Mouse (Mus musculus) kidney, embryonic 15.5 days (tissue): ENCODE measurements at regions not wholly inside any gene's neighbourhood (a gene's known extent, or its start where the extent isn't known, plus 50 kb on each side); places are given as distances from the start of the nearest gene placed in this dataset.
A peak's percentile ranks its signal among the peaks of the same experiment; 100 is the strongest.

Experiments used
- ATAC-seq: fragments of 200-750 bp; cut with Nextera tagmentation; replicated peaks from 2 replicates; pipeline ENCODE4 v1.8.0; 2017; ENCODE audit warnings: moderate TSS enrichment; ENCODE audit not compliant: low FRiP score
- H3K27ac ChIP-seq: fragments of 300-500 bp; sonication (generic); 2 replicates; pipeline ENCODE4 v1.5.1; 2015; ENCODE audit warnings: mild to moderate bottlenecking, inconsistent platforms
- H3K27me3 ChIP-seq: fragments of 300-500 bp; sonication (generic); 2 replicates; pipeline ENCODE4 v1.6.1; 2015; ENCODE audit warnings: inconsistent platforms
- H3K36me3 ChIP-seq: fragments of 300-500 bp; sonication (generic); 2 replicates; pipeline ENCODE4 v1.6.1; 2015; ENCODE audit warnings: inconsistent platforms
- H3K4me1 ChIP-seq: fragments of 300-500 bp; sonication (generic); 2 replicates; pipeline ENCODE4 v1.6.1; 2015; ENCODE audit warnings: inconsistent platforms
- H3K4me2 ChIP-seq: fragments of 300-500 bp; sonication (generic); 2 replicates; pipeline ENCODE4 v1.6.1; 2015; ENCODE audit warnings: moderate library complexity, mild to moderate bottlenecking, inconsistent platforms
- H3K4me3 ChIP-seq: fragments of 300-500 bp; sonication (generic); replicated peaks from 2 replicates; pipeline ENCODE4 v1.5.1; 2015; ENCODE audit warnings: mild to moderate bottlenecking, inconsistent platforms
- H3K9ac ChIP-seq: fragments of 300-500 bp; sonication (generic); 2 replicates; pipeline ENCODE4 v1.6.1; 2015; ENCODE audit warnings: mild to moderate bottlenecking, inconsistent platforms
- H3K9me3 ChIP-seq: fragments of 300-500 bp; sonication (generic); replicated peaks from 2 replicates; pipeline ENCODE4 v1.6.1; 2016; ENCODE audit warnings: inconsistent platforms
- WGBS: fragments of 180-500 bp; shearing (Covaris S2); methylation state at CpG from one replicate; pipeline ENCODE4 v1.1.7; 2015; ENCODE audit warnings: mixed read lengths; 5-methylcytosine and 5-hydroxymethylcytosine counted together

GRCm38 (mm10) chr16:88412287-88412686 lies 94.5 kb downstream of the Cldn17 start:
- H3K4me2 ChIP-seq = no peak overlapping the region
- 92% methylated on average over 1 of the region's 1 CpGs for WGBS
- no peaks in the 10 kb centered on the region for H3K4me1 ChIP-seq
- H3K9me3 ChIP-seq = no peaks in the 10 kb centered on the region
- H3K4me3 ChIP-seq = no peak overlapping the region
- H3K27me3 ChIP-seq = no peaks in the 10 kb centered on the region
- H3K36me3 ChIP-seq = no peaks in the 10 kb centered on the region
- peak overlapping the region; percentile 41; the same call in 1 of the 2 replicates for H3K27ac ChIP-seq
- peak; percentile 91 for ATAC-seq
- H3K9ac ChIP-seq = no peak overlapping the region

- Histone ChIP-seq H3K4me2 (no peak overlapping the region), H3K4me1 (no peaks in the 10 kb centered on the region), H3K9ac (no peak overlapping the region), H3K4me3 (no peak overlapping the region), H3K9me3 (no peaks in the 10 kb centered on the region), H3K27me3 (no peaks in the 10 kb centered on the region), H3K27ac (no peak overlapping the region), H3K36me3 (no peaks in the 10 kb centered on the region)
- no peak for ATAC-seq
These were observed 98.6 kb downstream of the Cldn17 start for GRCm38 (mm10) chr16:88408144-88408543.

GRCm38 (mm10) chr16:88404331-88404730 lies 102.4 kb downstream of the Cldn17 start:
- 81% methylated on average over 4 of the region's 4 CpGs for WGBS
- Histone ChIP-seq H3K9me3 (no peaks in the 10 kb centered on the region), H3K4me2 (no peak overlapping the region), H3K4me1 (no peaks in the 10 kb centered on the region), H3K4me3 (no peak overlapping the region), H3K36me3 (no peaks in the 10 kb centered on the region), H3K9ac (no peak overlapping the region), H3K27me3 (no peaks in the 10 kb centered on the region), H3K27ac (no peak overlapping the region)
- ATAC-seq = no peak

GRCm38 (mm10) chr16:88399881-88400280 lies 106.9 kb downstream of the Cldn17 start:
- no peak for ATAC-seq
- no peak overlapping the region for H3K9ac ChIP-seq
- 62% methylated on average over 3 of the region's 3 CpGs for WGBS
- H3K27ac ChIP-seq = no peak overlapping the region
- H3K36me3 ChIP-seq = no peaks in the 10 kb centered on the region
- no peaks in the 10 kb centered on the region for H3K4me1 ChIP-seq
- H3K27me3 ChIP-seq = no peaks in the 10 kb centered on the region
- H3K4me2 ChIP-seq = no peak overlapping the region
- no peak overlapping the region for H3K4me3 ChIP-seq
- no peaks in the 10 kb centered on the region for H3K9me3 ChIP-seq

- Histone ChIP-seq H3K4me3 (no peak overlapping the region), H3K4me2 (no peak overlapping the region), H3K27me3 (no peaks in the 10 kb centered on the region), H3K9ac (no peak overlapping the region), H3K4me1 (no peaks in the 10 kb centered on the region), H3K36me3 (no peaks in the 10 kb centered on the region), H3K9me3 (no peaks in the 10 kb centered on the region), H3K27ac (no peak overlapping the region)
- 34% methylated on average over 1 of the region's 1 CpGs for WGBS
- ATAC-seq = no peak
These were observed 102.7 kb upstream of the Grik1 start for GRCm38 (mm10) chr16:88392764-88393163.

- Histone ChIP-seq H3K27ac (0 out of 2 replicates have a peak overlapping the region, but pooled peaks have one; percentile 4), H3K4me3 (no peak overlapping the region), H3K4me2 (no peak overlapping the region), H3K9me3 (no peaks in the 10 kb centered on the region), H3K36me3 (no peaks in the 10 kb centered on the region), H3K27me3 (no peaks in the 10 kb centered on the region), H3K4me1 (peaks cover 2% of the 10 kb centered on the region; the same call in 1 of the 2 replicates), H3K9ac (no peak overlapping the region)
- WGBS = 13% methylated on average over 2 of the region's 2 CpGs
- no peak for ATAC-seq
These were observed 91.7 kb upstream of the Grik1 start for GRCm38 (mm10) chr16:88381605-88382279.

GRCm38 (mm10) chr16:88375622-88376021 lies 85.6 kb upstream of the Grik1 start:
- Histone ChIP-seq H3K36me3 (no peaks in the 10 kb centered on the region), H3K9ac (no peak overlapping the region)

GRCm38 (mm10) chr16:88374612-88375011 lies 84.5 kb upstream of the Grik1 start:
- no peak overlapping the region for H3K27ac ChIP-seq
- no peaks in the 10 kb centered on the region for H3K27me3 ChIP-seq
- H3K36me3 ChIP-seq = no peaks in the 10 kb centered on the region
- H3K4me2 ChIP-seq = no peak overlapping the region
- H3K9ac ChIP-seq = no peak overlapping the region
- peaks cover 24% of the 10 kb centered on the region for H3K4me1 ChIP-seq
- WGBS = 6% methylated on average over 2 of the region's 2 CpGs
- H3K9me3 ChIP-seq = no peaks in the 10 kb centered on the region
- peak; percentile 71; the same call in 1 of the 2 replicates for ATAC-seq
- no peak overlapping the region for H3K4me3 ChIP-seq

More at GRCm38 (mm10) chr16:88375622-88376021, 85.6 kb upstream of the Grik1 start:
- peak overlapping the region; percentile 37; the same call in 1 of the 2 replicates for H3K27ac ChIP-seq
- H3K9me3 ChIP-seq = no peaks in the 10 kb centered on the region
- H3K4me2 ChIP-seq = no peak overlapping the region
- H3K27me3 ChIP-seq = no peaks in the 10 kb centered on the region
- WGBS = 40% methylated on average over 5 of the region's 5 CpGs
- H3K4me3 ChIP-seq = no peak overlapping the region
- ATAC-seq = no peak
- H3K4me1 ChIP-seq = peaks cover 24% of the 10 kb centered on the region

- no peak overlapping the region for H3K27ac ChIP-seq
- no peaks in the 10 kb centered on the region for H3K36me3 ChIP-seq
- H3K4me1 ChIP-seq = peaks cover 24% of the 10 kb centered on the region
- H3K27me3 ChIP-seq = no peaks in the 10 kb centered on the region
- H3K9ac ChIP-seq = no peak overlapping the region
- 35% methylated on average over 7 of the region's 7 CpGs for WGBS
- ATAC-seq = peak; percentile 71
- H3K4me3 ChIP-seq = no peak overlapping the region
- no peak overlapping the region for H3K4me2 ChIP-seq
- H3K9me3 ChIP-seq = no peaks in the 10 kb centered on the region
These were observed 82.0 kb upstream of the Grik1 start for GRCm38 (mm10) chr16:88372034-88372433.

- H3K9ac ChIP-seq = no peak overlapping the region
- H3K27ac ChIP-seq = no peak overlapping the region
- no peaks in the 10 kb centered on the region for H3K36me3 ChIP-seq
- H3K4me2 ChIP-seq = no peak overlapping the region
- no peak overlapping the region for H3K4me3 ChIP-seq
- no peaks in the 10 kb centered on the region for H3K27me3 ChIP-seq
- no peak for ATAC-seq
- H3K4me1 ChIP-seq = no peaks in the 10 kb centered on the region
- WGBS = 54% methylated on average over 6 of the region's 6 CpGs
- no peaks in the 10 kb centered on the region for H3K9me3 ChIP-seq
These were observed 78.1 kb upstream of the Grik1 start for GRCm38 (mm10) chr16:88368146-88368545.

GRCm38 (mm10) chr16:88367162-88367561 lies 77.1 kb upstream of the Grik1 start:
- Histone ChIP-seq H3K27me3 (no peaks in the 10 kb centered on the region), H3K36me3 (no peaks in the 10 kb centered on the region), H3K27ac (no peak overlapping the region), H3K9ac (no peak overlapping the region), H3K9me3 (no peaks in the 10 kb centered on the region), H3K4me3 (no peak overlapping the region), H3K4me1 (no peaks in the 10 kb centered on the region), H3K4me2 (no peak overlapping the region)
- 74% methylated on average over 1 of the region's 1 CpGs for WGBS
- no peak for ATAC-seq

GRCm38 (mm10) chr16:88360081-88360480 lies 70.0 kb upstream of the Grik1 start:
- no peak overlapping the region for H3K27ac ChIP-seq
- 33% methylated on average over 2 of the region's 2 CpGs for WGBS
- ATAC-seq = no peak
- no peaks in the 10 kb centered on the region for H3K36me3 ChIP-seq
- H3K4me3 ChIP-seq = no peak overlapping the region
- no peaks in the 10 kb centered on the region for H3K9me3 ChIP-seq
- no peak overlapping the region for H3K4me2 ChIP-seq
- H3K4me1 ChIP-seq = no peaks in the 10 kb centered on the region
- H3K27me3 ChIP-seq = no peaks in the 10 kb centered on the region
- no peak overlapping the region for H3K9ac ChIP-seq
